Mouse (Mus musculus): Measurements from ENCODE around the gene Kdsr. TPM values are rescaled to one million over a fixed set of nuclear protein-coding genes. Genes with fewer than 3 reads are reported as not detected.

The Kdsr gene
- total and polyA plus RNA-seq, 2 experiments from 2014 or later: 15.8 to 17.8 TPM

DNA sequence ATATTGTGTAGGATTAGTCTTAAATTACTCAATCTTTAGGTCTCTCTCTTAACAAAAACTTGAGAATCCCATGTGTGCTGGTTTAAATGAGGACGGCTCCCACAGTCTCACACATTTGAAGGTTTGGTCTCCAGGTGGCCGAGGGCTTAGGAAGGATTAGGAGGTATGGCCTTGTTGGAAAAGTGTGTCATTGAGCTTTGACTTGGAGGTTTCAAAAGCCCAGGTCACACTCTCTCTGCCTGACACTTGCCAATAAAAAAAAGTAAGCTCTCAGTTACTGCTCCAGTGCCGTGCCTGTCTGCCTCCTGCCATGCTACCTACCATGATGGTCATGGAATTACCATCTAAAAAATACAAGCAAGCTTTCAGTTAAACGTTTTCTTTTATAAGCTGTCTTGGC, 15.4 kb upstream of the Kdsr start:
- Histone ChIP-seq H3K4me3 (ENCODE audit: low read depth, low read length) (no peak overlapping the region), H3K27ac (ENCODE audit: low read depth, low read length) (no peak overlapping the region), H3K9me3 (ENCODE audit: low read length) (no peaks in the 10 kb centered on the region), H3K4me1 (ENCODE audit: insufficient read depth) (no peaks in the 10 kb centered on the region), H3K9ac (no peak overlapping the region), H3K27me3 (ENCODE audit: insufficient read depth, low read length) (no peaks in the 10 kb centered on the region), H3K36me3 (ENCODE audit: insufficient read depth) (peaks cover 60% of the 10 kb centered on the region), H3K4me2 (ENCODE audit: low read depth) (no peak overlapping the region)
- no peak for ATAC-seq
- TF ChIP-seq CTCF (IDR thresholded peaks at IDR 0.05; ENCODE audit: low read depth): no peak
- no peak for DNase-seq
- 91% methylated on average over 4 of the region's 4 CpGs for WGBS

- Histone ChIP-seq H3K27me3 (ENCODE audit: insufficient read depth, low read length) (no peaks in the 10 kb centered on the region), H3K4me2 (ENCODE audit: low read depth) (no peak overlapping the region), H3K27ac (ENCODE audit: low read depth, low read length) (no peak overlapping the region), H3K4me1 (ENCODE audit: insufficient read depth) (no peaks in the 10 kb centered on the region), H3K9me3 (ENCODE audit: low read length) (no peaks in the 10 kb centered on the region), H3K9ac (no peak overlapping the region), H3K36me3 (ENCODE audit: insufficient read depth) (peaks cover 55% of the 10 kb centered on the region), H3K4me3 (ENCODE audit: low read depth, low read length) (no peak overlapping the region)
- no peak for TF ChIP-seq CTCF (IDR thresholded peaks at IDR 0.05; ENCODE audit: low read depth)
- 95% methylated on average over 9 of the region's 9 CpGs for WGBS
- ATAC-seq (no peak), DNase-seq (no peak)
Observed at GRCm38 (mm10) chr1:106774092-106774491, 14.6 kb upstream of the Kdsr start.

DNA sequence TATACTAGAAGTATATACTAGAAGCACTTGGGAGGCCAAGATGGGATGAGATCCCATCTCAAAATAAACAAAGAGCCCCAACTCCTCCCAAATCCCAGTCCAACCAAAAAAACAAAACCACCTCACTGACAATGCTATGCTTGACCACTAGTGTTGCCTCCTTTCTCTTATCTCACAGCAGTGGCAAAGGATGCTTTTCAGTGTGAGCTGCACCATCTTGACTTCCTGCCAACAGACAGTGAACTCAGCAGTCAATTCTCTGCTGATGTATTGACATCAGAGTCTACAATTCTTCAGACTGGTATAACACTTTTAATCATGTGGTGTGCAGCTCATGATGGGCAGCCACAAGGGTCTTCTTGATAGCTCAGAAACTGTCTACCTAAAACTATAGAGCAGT, 9.2 kb upstream of the Kdsr start:
- TF ChIP-seq CTCF (IDR thresholded peaks at IDR 0.05; ENCODE audit: low read depth): no peak
- DNase-seq (no peak), ATAC-seq (no peak)
- Histone ChIP-seq H3K4me3 (ENCODE audit: low read depth, low read length) (no peak overlapping the region), H3K27me3 (ENCODE audit: insufficient read depth, low read length) (no peaks in the 10 kb centered on the region), H3K36me3 (ENCODE audit: insufficient read depth) (peaks cover 48% of the 10 kb centered on the region), H3K9me3 (ENCODE audit: low read length) (no peaks in the 10 kb centered on the region), H3K4me1 (ENCODE audit: insufficient read depth) (no peaks in the 10 kb centered on the region), H3K27ac (ENCODE audit: low read depth, low read length) (no peak overlapping the region), H3K9ac (no peak overlapping the region), H3K4me2 (ENCODE audit: low read depth) (no peak overlapping the region)

GRCm38 (mm10) chr1:106765771-106766170, 6.2 kb upstream of the Kdsr start:
- no peak for TF ChIP-seq CTCF (IDR thresholded peaks at IDR 0.05; ENCODE audit: low read depth)

GRCm38 (mm10) chr1:106764846-106765245, 5.3 kb upstream of the Kdsr start:
- Histone ChIP-seq H3K9me3 (ENCODE audit: low read length) (no peaks in the 10 kb centered on the region), H3K36me3 (ENCODE audit: insufficient read depth) (peaks cover 30% of the 10 kb centered on the region), H3K4me1 (ENCODE audit: insufficient read depth) (no peaks in the 10 kb centered on the region), H3K4me2 (ENCODE audit: low read depth) (no peak overlapping the region), H3K9ac (no peak overlapping the region), H3K4me3 (ENCODE audit: low read depth, low read length) (no peak overlapping the region), H3K27ac (ENCODE audit: low read depth, low read length) (no peak overlapping the region), H3K27me3 (ENCODE audit: insufficient read depth, low read length) (no peaks in the 10 kb centered on the region)
- TF ChIP-seq CTCF (IDR thresholded peaks at IDR 0.05; ENCODE audit: low read depth): no peak
- WGBS: 79% methylated on average over 2 of the region's 2 CpGs
- DNase-seq (no peak), ATAC-seq (no peak)

More at GRCm38 (mm10) chr1:106765771-106766170, 6.2 kb upstream of the Kdsr start:
- ATAC-seq: no peak
- Histone ChIP-seq H3K9ac (no peak overlapping the region), H3K9me3 (ENCODE audit: low read length) (no peaks in the 10 kb centered on the region), H3K36me3 (ENCODE audit: insufficient read depth) (peaks cover 37% of the 10 kb centered on the region), H3K4me2 (ENCODE audit: low read depth) (no peak overlapping the region), H3K4me3 (ENCODE audit: low read depth, low read length) (no peak overlapping the region), H3K4me1 (ENCODE audit: insufficient read depth) (no peaks in the 10 kb centered on the region), H3K27me3 (ENCODE audit: insufficient read depth, low read length) (no peaks in the 10 kb centered on the region), H3K27ac (ENCODE audit: low read depth, low read length) (no peak overlapping the region)
- WGBS: 95% methylated on average over 8 of the region's 8 CpGs
- no peak for DNase-seq

DNA sequence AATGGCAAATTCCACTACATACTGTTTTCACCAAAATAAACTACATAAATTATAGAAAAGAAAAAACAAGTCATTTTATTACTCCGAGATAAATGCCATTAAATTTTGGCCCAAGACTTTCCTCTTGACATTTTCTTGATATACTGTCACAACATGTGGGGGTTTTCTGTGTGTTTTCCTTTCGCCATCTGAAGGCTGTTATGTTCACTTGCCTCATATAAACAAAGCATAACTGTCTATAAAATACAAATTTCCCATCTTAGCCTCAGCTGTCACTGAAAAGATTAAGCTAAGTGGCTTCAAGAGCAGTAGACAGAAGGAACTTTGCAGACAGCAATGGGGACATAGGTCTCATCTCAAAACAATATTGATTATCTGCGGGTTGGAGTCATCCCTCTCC, 4.8 kb upstream of the Kdsr start:
- Histone ChIP-seq H3K9ac (no peak overlapping the region), H3K36me3 (ENCODE audit: insufficient read depth) (peaks cover 29% of the 10 kb centered on the region), H3K27me3 (ENCODE audit: insufficient read depth, low read length) (no peaks in the 10 kb centered on the region), H3K27ac (ENCODE audit: low read depth, low read length) (no peak overlapping the region), H3K4me1 (ENCODE audit: insufficient read depth) (no peaks in the 10 kb centered on the region), H3K4me2 (ENCODE audit: low read depth) (no peak overlapping the region), H3K9me3 (ENCODE audit: low read length) (no peaks in the 10 kb centered on the region), H3K4me3 (ENCODE audit: low read depth, low read length) (no peak overlapping the region)
- no peak for TF ChIP-seq CTCF (IDR thresholded peaks at IDR 0.05; ENCODE audit: low read depth)
- DNase-seq: no peak
- no peak for ATAC-seq
- 74% methylated on average over 3 of the region's 3 CpGs for WGBS

DNA sequence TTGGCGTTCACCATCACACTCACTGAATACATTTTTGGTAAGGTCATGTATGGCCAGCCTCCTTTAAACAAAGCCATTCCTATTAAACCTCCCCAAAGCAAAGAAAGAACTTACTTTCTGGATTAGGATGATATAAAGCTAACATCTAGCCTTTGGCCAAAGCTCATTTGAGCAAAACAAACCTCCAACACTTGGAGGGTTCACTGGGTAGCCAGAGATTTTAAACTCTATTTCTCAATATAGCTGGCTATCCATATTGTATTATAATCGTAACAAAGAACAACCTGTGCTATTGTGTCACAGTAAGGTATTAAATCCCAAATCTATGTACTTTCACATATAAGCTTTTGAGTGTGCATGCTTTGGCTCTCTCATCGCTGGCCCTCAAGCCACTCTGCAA, 1.2 kb upstream of the Kdsr start:
- Histone ChIP-seq H3K4me1 (ENCODE audit: insufficient read depth) (peaks cover 11% of the 10 kb centered on the region; the same call in 1 of the 2 replicates), H3K4me3 (ENCODE audit: low read depth, low read length) (no peak overlapping the region), H3K9me3 (ENCODE audit: low read length) (no peaks in the 10 kb centered on the region), H3K27ac (ENCODE audit: low read depth, low read length) (no peak overlapping the region; the same call in 1 of the 2 replicates), H3K9ac (no peak overlapping the region), H3K36me3 (ENCODE audit: insufficient read depth) (peaks cover 9% of the 10 kb centered on the region), H3K27me3 (ENCODE audit: insufficient read depth, low read length) (no peaks in the 10 kb centered on the region), H3K4me2 (ENCODE audit: low read depth) (no peak overlapping the region)
- no peak for TF ChIP-seq CTCF (IDR thresholded peaks at IDR 0.05; ENCODE audit: low read depth)
- no peak for DNase-seq
- no peak for ATAC-seq
- WGBS: 89% methylated on average over 3 of the region's 3 CpGs

Data from forebrain, postnatal 0 days (tissue).